ENCODE assay signal across 20 mouse cellular contexts in genomic region chr9:42033291-42034115, GRCm38 (mm10).
DNase-seq lines count a peak whose midpoint lies in the region; ATAC-seq lines count a peak whose summit lies in the region.
"Had no signal": no experiment of that assay in that cellular context is flagged by ENCODE, and none has a peak within 500 bp of the region (broad histone marks: within the 10 kb centered on the region; RNA-seq: fewer than 3 reads in every experiment).

No protein-coding gene starts in this region.

- H3K4me1 ChIP-seq in heart, embryonic 16.5 days (ENCODE audit: control insufficient read depth, insufficient read depth, low read length): no peaks in the 10 kb centered on the region
- H3K4me1 ChIP-seq in heart, embryonic 10.5 days: no peaks in the 10 kb centered on the region; the same call in 1 of the 2 replicates

- no peaks in the 10 kb centered on the region for H3K9me3 ChIP-seq in heart, embryonic 16.5 days (replicated peaks; ENCODE audit: control insufficient read depth, low read length)
- no peaks in the 10 kb centered on the region for H3K9me3 ChIP-seq in heart, embryonic 10.5 days
- H3K9me3 ChIP-seq: hindbrain, embryonic 15.5 days; limb, embryonic 15.5 days; neural tube, embryonic 15.5 days had no signal

- DNase-seq in heart, embryonic 10.5 days (ENCODE audit: low spot score): no peak
- DNase-seq in A20 (ENCODE audit: low read depth, low spot score): peak; percentile 72
- peak; percentile 54 for DNase-seq in T-cell, adult 2 months (ENCODE audit: low spot score)
- DNase-seq in naive thymus-derived CD4-positive, alpha-beta T cell, adult 2 months (ENCODE audit: low read depth): peak; percentile 61
- DNase-seq in gastrocnemius, postnatal 25 days: no peak
- no peak for DNase-seq in testis, postnatal 10 days (ENCODE audit: low spot score)
- no peak for DNase-seq in left cerebral cortex, postnatal 14 days (ENCODE audit: low spot score in 2 of 2)
- DNase-seq: adrenal gland, adult 2 months; cerebellum, postnatal 25 days; heart, postnatal 14 days; kidney, adult 11 months; kidney, postnatal 10 days; lung, postnatal 36 days; right cerebral cortex, postnatal 4 days had no signal

- no peak overlapping the region for H3K27ac ChIP-seq in heart, embryonic 16.5 days (ENCODE audit: low read length)
- no peak overlapping the region for H3K27ac ChIP-seq in heart, embryonic 10.5 days
- H3K27ac ChIP-seq: hindbrain, embryonic 15.5 days; limb, embryonic 15.5 days; neural tube, embryonic 15.5 days had no signal

- 0 out of 2 replicates have a peak overlapping the region, but pooled peaks have one; percentile 29 for H3K4me2 ChIP-seq in heart, embryonic 16.5 days (ENCODE audit: low read depth, low read length)
- H3K4me2 ChIP-seq: hindbrain, embryonic 15.5 days; limb, embryonic 15.5 days; neural tube, embryonic 15.5 days had no signal

- no peak overlapping the region for H3K9ac ChIP-seq in heart, embryonic 16.5 days (ENCODE audit: low read length)
- H3K9ac ChIP-seq: hindbrain, embryonic 15.5 days; limb, embryonic 15.5 days; neural tube, embryonic 15.5 days had no signal

- ATAC-seq in heart, embryonic 16.5 days (replicated peaks; ENCODE audit: extremely low read depth, insufficient read depth, low FRiP score): no peak
- ATAC-seq: forebrain, embryonic 16.5 days had no signal

- WGBS in heart, embryonic 16.5 days: 71% methylated on average over 19 of the region's 19 CpGs
- 63% methylated on average over 19 of the region's 19 CpGs for WGBS in heart, embryonic 10.5 days

- intact Hi-C loops in left cerebral cortex, postnatal 14 days (cut with DNase I): no loop called here

- no peaks in the 10 kb centered on the region for H3K36me3 ChIP-seq in heart, embryonic 16.5 days (ENCODE audit: control insufficient read depth, insufficient read depth)
- peaks cover 14% of the 10 kb centered on the region; the same call in 1 of the 2 replicates for H3K36me3 ChIP-seq in heart, embryonic 10.5 days
- H3K36me3 ChIP-seq: G1E; hindbrain, embryonic 15.5 days; limb, embryonic 15.5 days had no signal

- H3K4me3 ChIP-seq in heart, embryonic 16.5 days (ENCODE audit: low read length): no peak overlapping the region
- no peak overlapping the region for H3K4me3 ChIP-seq in heart, embryonic 10.5 days
- H3K4me3 ChIP-seq: hindbrain, embryonic 15.5 days; limb, embryonic 15.5 days; neural tube, embryonic 15.5 days had no signal

- no peaks in the 10 kb centered on the region for H3K27me3 ChIP-seq in heart, embryonic 16.5 days (ENCODE audit: control insufficient read depth, insufficient read depth, low read length)
- no peaks in the 10 kb centered on the region for H3K27me3 ChIP-seq in heart, embryonic 10.5 days (ENCODE audit: insufficient read depth, poor library complexity, severe bottlenecking)
- H3K27me3 ChIP-seq: hindbrain, embryonic 15.5 days; limb, embryonic 15.5 days; neural tube, embryonic 15.5 days had no signal

Comparison
In these comparisons a context has a peak if more than half of its experiments do, and no peak if none do; other contexts are left out.
1. DNase-seq: peak in A20 (single experiment), T-cell, adult 2 months (single experiment) and naive thymus-derived CD4-positive, alpha-beta T cell, adult 2 months (single experiment); none in heart, embryonic 10.5 days (single experiment), gastrocnemius, postnatal 25 days (single experiment), testis, postnatal 10 days (single experiment) and left cerebral cortex, postnatal 14 days (0 of 2).